Mouse (Mus musculus): ENCODE measurements around the gene Gk5.

The Gk5 gene

DNA sequence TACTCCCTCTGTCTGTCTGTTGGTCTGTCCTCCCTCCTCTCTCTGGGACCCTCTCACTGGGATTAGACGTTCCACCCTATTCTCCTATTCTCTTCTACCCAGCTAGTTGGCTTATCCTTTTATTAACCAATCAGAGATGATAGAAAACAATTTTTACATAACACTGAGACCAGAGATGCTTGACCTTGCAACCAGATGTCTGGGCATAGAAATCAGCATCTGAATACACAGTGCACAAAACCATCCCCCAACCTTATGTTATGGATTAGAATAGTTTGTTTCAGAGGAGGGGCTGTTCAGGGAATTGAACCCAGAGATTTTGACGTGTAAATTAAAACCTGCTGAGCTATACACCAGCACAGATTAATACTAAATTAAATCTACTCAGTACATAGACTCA is 111.1 kb downstream of the Gk5 start:
- no peak for DNase-seq

Data from spleen, adult 18-20 months (tissue).